Mouse (Mus musculus) c-Kit-positive CD71-positive TER-119-positive erythroid progenitor cells, embryonic 14.5 days (primary cell): ENCODE data around the gene Sbpl.

Experiments
- DNase-seq: peaks from one replicate; pipeline ENCODE4 v3.0.0-alpha.2; 2013; ENCODE audit warnings: low spot score

The Sbpl gene

GRCm38 (mm10) chr17:23955174-23955573, at the start of gene Sbpl:
TSS of gene Sbpl (minus strand) at chr17:23955274.
- DNase-seq: no peak

DNA sequence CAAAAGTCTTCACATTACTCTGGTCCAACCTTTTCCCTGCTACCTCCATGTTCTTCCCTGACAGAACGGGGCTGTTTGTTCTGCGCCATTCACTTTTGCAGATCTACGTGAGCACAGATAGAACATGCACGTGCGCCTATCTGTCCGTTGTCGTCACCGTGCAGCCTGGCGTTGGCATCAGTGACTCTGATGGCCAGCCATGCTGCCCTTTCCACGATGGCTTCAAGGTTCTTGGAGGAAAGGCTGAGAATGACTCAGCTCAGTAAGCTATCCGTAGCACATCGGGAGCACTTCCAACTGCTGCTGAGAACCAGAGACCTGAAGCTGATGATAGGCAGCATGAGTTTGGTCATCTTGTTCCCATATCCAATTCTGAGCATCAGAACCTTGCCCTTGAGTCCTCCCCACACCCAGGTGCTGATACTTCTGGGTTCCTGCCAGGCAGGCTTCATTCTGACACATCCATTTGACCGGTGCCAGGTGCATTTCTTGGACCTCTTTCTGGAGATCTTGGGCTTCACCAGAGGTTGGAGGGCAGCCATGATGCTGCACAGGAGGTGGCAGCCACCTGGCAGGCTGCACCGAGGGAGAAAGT, 49.1 kb upstream of the Sbpl start:
- no peak for DNase-seq

DNA sequence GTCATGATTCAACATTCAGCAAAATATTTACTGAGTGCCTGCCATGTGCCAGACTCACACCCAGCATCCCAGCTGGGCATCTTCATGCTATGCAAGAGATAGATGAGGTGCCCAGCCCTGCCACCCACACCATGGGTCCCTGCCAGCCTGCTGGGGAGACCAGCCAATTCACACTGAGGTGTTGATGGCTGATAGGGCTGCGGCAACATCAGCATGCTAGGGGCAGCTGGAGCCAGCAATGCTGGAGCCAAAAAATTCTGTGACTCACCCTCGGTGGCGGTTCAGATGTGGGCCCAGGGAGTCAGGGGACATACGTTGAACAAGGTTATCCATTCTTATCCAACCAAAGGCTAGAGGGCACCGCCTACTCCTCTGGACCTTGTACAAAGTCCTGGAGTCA, 45.3 kb upstream of the Sbpl start:
- DNase-seq: no peak

- DNase-seq: no peak
Observed at GRCm38 (mm10) chr17:23998383-23998782, 43.3 kb upstream of the Sbpl start.

- no peak for DNase-seq
Observed at GRCm38 (mm10) chr17:23997901-23998300, 42.8 kb upstream of the Sbpl start, which contains the start of gene Prss22. TSS of gene Prss22 (minus strand) at chr17:23998100.

GRCm38 (mm10) chr17:23995421-23995820, 40.3 kb upstream of the Sbpl start:
- no peak for DNase-seq

GRCm38 (mm10) chr17:23994667-23995066, 39.6 kb upstream of the Sbpl start:
- DNase-seq: no peak

DNA sequence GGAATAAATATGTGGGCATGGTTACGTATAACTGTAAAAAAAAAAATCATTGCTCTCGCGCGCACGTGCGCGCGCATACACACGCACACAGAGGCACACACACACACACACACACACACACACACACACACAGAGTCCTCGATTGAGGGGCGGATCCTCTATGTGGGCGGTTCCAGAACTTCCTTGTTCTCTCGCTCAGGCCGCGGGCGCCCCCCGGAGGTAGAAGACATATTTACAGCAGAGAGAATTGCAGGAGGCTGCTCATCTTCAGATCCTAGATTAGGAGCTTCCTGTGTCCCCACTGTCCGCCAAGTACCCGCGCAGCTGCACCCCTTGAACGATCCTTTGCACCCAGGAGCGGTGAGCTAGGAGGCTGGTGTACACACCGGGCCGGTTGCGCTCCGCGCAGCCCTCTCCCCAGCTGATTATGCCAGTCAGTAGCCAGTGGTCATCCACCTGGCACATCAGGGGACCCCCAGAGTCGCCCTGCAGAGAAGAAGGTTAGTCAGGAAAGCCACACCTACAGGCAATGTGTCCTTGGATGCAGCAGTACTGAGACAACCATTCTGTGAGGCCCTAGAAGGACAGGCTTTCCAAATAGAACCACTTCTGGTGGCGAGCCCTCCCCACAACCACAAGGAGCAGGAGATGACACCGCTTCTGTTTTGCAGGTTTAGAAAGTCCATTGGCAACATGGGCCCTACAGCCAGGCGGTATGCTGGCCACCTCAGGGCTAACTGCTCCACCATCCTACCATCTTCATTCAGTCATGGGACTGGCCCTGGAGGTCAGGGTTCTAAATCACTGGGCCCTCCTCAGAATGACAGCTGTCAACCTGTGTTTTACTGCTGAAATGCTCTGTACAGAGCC, 38.7 kb upstream of the Sbpl start:
- DNase-seq: peak; percentile 80

- no peak for DNase-seq
Observed at GRCm38 (mm10) chr17:23992789-23993553, 37.9 kb upstream of the Sbpl start.

DNA sequence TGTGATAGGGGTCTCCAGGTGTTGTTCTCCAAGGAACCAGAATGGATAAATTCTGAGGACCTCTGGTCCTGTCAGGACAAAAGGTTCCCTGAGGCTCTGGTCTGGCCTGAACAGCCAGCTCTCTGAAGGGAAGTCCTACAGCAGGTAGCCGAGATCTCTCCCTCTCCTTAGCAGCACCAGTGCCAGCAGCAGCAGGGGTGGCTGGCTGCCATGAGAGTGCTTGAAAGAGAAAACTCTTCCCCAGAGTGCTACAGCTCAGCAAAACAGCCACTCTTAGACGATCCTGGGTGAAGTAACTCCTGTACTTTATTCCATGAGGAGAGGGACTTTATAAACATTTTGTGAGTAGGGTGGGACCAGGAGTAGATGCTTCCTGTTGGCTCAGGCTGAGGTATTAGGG, 34.7 kb upstream of the Sbpl start:
- DNase-seq: no peak

GRCm38 (mm10) chr17:23984989-23985388, 29.9 kb upstream of the Sbpl start:
- DNase-seq: no peak

GRCm38 (mm10) chr17:23982912-23983311, 27.8 kb upstream of the Sbpl start:
- DNase-seq: no peak

- DNase-seq: no peak
Observed at GRCm38 (mm10) chr17:23980297-23980909, 25.3 kb upstream of the Sbpl start, which contains the start of gene Prss30. TSS of gene Prss30 (minus strand) at chr17:23980566.

- DNase-seq: no peak
Observed at GRCm38 (mm10) chr17:23979471-23979870, 24.4 kb upstream of the Sbpl start.

DNA sequence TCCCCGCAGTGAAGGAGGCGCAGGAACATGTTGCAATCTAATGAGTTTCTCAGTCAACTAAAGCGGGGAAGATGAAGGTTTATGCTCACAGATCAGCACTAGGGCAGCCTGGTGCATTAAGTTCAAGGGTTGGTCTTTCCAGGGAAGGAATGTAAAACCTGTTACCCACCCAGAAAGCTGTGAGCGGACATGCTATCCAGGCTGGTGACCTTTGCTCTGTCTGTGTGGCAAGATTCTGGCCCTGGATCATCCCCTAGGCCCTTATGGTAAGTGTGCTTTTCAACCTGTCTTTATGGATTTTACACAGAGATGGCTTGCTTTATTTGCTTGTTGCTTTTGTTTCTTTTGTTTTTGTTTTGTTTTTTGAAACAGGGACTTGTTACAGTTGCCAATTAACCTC, 21.6 kb upstream of the Sbpl start:
- DNase-seq: no peak

DNA sequence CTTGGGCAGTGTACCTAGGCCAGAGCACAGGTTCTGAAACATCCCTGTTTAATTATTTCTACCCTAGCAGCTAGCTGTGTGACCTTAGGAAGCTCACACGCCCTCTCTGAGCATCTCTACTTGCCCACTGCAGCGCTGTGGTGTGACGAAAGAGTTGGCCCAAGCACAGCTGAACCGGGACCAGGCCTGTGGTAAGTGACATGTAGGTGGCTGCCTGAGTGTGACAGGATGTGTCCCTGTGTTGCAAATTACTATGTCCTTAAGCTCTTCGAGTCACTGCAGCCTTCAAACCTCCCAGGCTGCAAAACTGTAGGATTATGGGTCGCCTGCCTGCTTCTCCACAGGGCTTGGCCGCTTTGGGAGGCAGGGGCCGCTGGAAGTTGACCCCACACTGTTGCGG, 16.2 kb upstream of the Sbpl start:
- DNase-seq: no peak

DNA sequence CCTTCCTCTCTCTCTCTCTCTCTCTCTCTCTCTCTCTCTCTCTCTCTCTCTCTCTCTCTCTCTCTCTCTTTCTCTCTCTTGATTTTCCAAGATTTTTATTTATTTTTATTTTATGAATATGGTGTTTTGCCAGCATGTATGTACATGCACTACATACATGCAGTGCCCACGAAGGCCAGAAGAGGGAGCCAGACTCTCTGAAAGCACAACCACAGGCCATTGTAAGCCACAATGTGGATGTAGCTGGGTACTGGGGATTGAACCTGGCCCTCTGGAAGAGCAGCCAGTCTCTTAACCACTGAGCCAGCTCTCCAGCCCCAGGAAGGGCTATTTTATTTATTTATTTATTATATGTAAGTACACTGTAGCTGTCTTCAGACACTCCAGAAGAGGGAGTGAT, 14.2 kb upstream of the Sbpl start:
- peak; percentile 49 for DNase-seq

GRCm38 (mm10) chr17:23968780-23969179, 13.7 kb upstream of the Sbpl start:
- no peak for DNase-seq

GRCm38 (mm10) chr17:23966658-23967401, 11.8 kb upstream of the Sbpl start:
- no peak for DNase-seq

- DNase-seq: no peak
Observed at GRCm38 (mm10) chr17:23965805-23966425, 10.8 kb upstream of the Sbpl start.

DNA sequence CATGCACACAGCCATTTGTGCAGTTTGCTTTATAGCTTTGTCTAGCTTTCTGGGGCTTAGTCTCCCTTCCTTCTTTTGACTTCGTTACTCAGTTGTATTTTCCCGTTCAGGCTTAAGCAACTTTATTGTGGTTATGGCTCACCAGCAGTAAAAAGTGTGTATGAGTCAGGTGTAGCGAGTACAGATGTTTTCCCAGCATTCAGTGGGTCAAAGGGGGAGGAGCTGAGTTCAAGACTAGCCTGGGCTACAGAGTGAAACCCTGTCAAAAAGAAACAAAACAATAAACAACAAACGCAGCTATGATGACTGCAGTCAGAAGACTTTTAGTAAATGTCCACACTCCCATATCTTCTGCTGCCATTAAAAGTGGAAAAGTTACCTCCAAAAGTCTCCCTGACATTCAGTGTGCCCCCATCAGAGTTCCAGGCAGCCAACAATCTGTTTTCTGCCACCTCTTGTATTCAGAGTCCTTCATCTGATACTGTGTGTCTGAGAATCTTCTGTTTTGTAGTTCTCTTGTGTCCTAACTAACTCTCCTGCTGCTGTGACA, 6.6 kb upstream of the Sbpl start:
- no peak for DNase-seq
